Mouse (Mus musculus) embryonic facial prominence, embryonic 13.5 days (tissue): ENCODE measurements around the gene Cbfb. TPM values are rescaled to one million over a fixed set of nuclear protein-coding genes. Genes with fewer than 3 reads are reported as not detected.

ENCODE experiments used
- ATAC-seq: fragments of 200-750 bp; cut with Nextera tagmentation; 2 replicates; pipeline ENCODE4 v1.8.0; 2017; ENCODE audit warnings: low read depth; ENCODE audit not compliant: insufficient number of reproducible peaks, insufficient read depth, low FRiP score, low TSS enrichment
- H3K27ac ChIP-seq: fragments of 300-500 bp; sonication (generic); 2 replicates; pipeline ENCODE4 v1.5.1; 2015; ENCODE audit warnings: moderate library complexity, mild to moderate bottlenecking, inconsistent platforms
- H3K27me3 ChIP-seq: fragments of 300-500 bp; sonication (generic); 2 replicates; pipeline ENCODE4 v1.6.1; 2015; ENCODE audit warnings: mild to moderate bottlenecking, inconsistent platforms
- H3K36me3 ChIP-seq: fragments of 300-500 bp; sonication (generic); 2 replicates; pipeline ENCODE4 v1.6.1; 2015; ENCODE audit warnings: mild to moderate bottlenecking, inconsistent platforms
- H3K4me1 ChIP-seq: fragments of 300-500 bp; sonication (generic); 2 replicates; pipeline ENCODE4 v1.6.1; 2015; ENCODE audit warnings: inconsistent platforms
- H3K4me2 ChIP-seq: fragments of 300-500 bp; sonication (generic); 2 replicates; pipeline ENCODE4 v1.6.1; 2015; ENCODE audit warnings: moderate library complexity, mild to moderate bottlenecking, inconsistent platforms
- H3K4me3 ChIP-seq: fragments of 300-500 bp; sonication (generic); 2 replicates; pipeline ENCODE4 v1.5.1; 2015; ENCODE audit warnings: mild to moderate bottlenecking, inconsistent platforms
- H3K9ac ChIP-seq: fragments of 300-500 bp; sonication (generic); 2 replicates; pipeline ENCODE4 v1.6.1; 2015; ENCODE audit warnings: mild to moderate bottlenecking, inconsistent platforms
- H3K9me3 ChIP-seq: fragments of 300-500 bp; sonication (generic); 2 replicates; pipeline ENCODE4 v1.6.1; 2016; ENCODE audit warnings: inconsistent platforms
- WGBS: fragments of 180-500 bp; shearing (Covaris S2); methylation state at CpG from one replicate; pipeline ENCODE4 v1.1.7; 2015; ENCODE audit warnings: mixed read lengths; 5-methylcytosine and 5-hydroxymethylcytosine counted together
- polyA plus RNA-seq: library from polyadenylated mRNA; unstranded; fragments of >200 nt; fragmentation: Nextera tagmentation; extraction: Ambion mirVana; gene quantifications from 2 replicates; pipeline ENCODE4 v1.2.1, GENCODE M21; 2015

The Cbfb gene
- polyA plus RNA-seq, 1 experiment from 2014 or later: 102 TPM

DNA sequence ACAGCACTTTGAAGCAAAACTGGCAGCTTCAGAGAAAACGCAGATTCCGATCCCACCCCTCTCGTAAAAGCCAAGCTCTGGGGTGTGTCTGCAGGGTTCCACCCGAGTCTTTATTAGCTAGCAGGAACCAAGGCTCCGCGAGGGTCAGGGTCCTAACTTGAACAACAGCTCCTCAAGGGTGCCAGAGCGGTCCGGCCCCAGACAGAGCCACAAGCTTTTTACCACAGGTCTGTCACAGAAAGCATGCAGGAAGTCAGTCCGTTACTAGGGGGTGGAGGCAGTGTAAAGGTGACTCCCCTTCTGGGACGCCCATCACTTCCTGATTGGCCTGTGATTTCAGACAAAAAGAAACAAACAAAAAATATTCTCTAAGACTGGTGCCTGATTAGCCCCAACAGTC lies 94.7 kb downstream of the Cbfb start:
- H3K36me3 ChIP-seq: no peaks in the 10 kb centered on the region
- peaks cover 89% of the 10 kb centered on the region for H3K27me3 ChIP-seq
- H3K4me1 ChIP-seq: peaks cover 32% of the 10 kb centered on the region
- no peak overlapping the region for H3K27ac ChIP-seq
- H3K4me2 ChIP-seq: peak overlapping the region; percentile 86
- 17% methylated on average over 10 of the region's 10 CpGs for WGBS
- no peak for ATAC-seq
- H3K9me3 ChIP-seq: no peaks in the 10 kb centered on the region
- 0 out of 2 replicates have a peak overlapping the region, but pooled peaks have one; percentile 7 for H3K9ac ChIP-seq
- H3K4me3 ChIP-seq: peak overlapping the region; percentile 69

DNA sequence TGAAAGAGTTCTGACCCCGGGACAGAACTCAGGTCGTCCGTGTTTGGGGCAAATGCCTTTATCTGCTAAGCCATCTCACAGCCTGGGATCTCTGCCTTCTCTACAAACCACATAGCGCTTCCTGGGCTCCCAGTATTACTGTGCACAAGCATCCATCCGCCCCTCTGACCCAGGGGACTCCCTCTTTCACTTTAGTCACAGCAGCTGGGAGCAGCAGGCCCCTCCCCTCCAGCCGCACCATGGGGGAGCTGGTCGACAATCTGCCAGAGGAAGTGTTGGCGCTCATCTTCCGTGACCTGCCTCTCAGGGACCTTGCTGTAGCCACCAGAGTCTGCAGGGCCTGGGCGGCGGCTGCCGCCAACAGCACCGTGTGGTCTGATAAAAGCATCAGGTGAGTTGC lies 96.3 kb downstream of the Cbfb start:
- no peak overlapping the region for H3K27ac ChIP-seq
- WGBS: 16% methylated on average over 13 of the region's 13 CpGs
- H3K36me3 ChIP-seq: no peaks in the 10 kb centered on the region
- H3K4me1 ChIP-seq: peaks cover 42% of the 10 kb centered on the region
- no peak for ATAC-seq
- no peak overlapping the region for H3K4me3 ChIP-seq
- H3K27me3 ChIP-seq: peaks cover 90% of the 10 kb centered on the region
- H3K9ac ChIP-seq: no peak overlapping the region
- H3K4me2 ChIP-seq: no peak overlapping the region
- no peaks in the 10 kb centered on the region for H3K9me3 ChIP-seq

Other genes starting within 250 kb of the Cbfb start
- 0.13 and 1.2 TPM in 2 replicates for gene Ces2e, start 244.4 kb upstream of the Cbfb start, polyA plus RNA-seq
- not detected in 2 replicates for gene Ces2f, start 223.3 kb upstream of the Cbfb start, polyA plus RNA-seq
- 0.37 and 1.1 TPM in 2 replicates for gene Ces2g, start 209.0 kb upstream of the Cbfb start, polyA plus RNA-seq
- gene Ces2h, start 169.8 kb upstream of the Cbfb start, polyA plus RNA-seq: not detected in 2 replicates
- gene Ces3a, start 122.1 kb upstream of the Cbfb start, polyA plus RNA-seq: not detected in 2 replicates
- gene Ces3b, start 86.9 kb upstream of the Cbfb start, polyA plus RNA-seq: not detected in 2 replicates
- gene Ces4a, start 38.9 kb upstream of the Cbfb start, polyA plus RNA-seq: 0.18 TPM in 1 of 2 replicates, not detected in the other
- gene D230025D16Rik, start 54.5 kb downstream of the Cbfb start, polyA plus RNA-seq: 24.5 and 26.6 TPM in 2 replicates
- 25.9 and 29.7 TPM in 2 replicates for gene B3gnt9, start 84.5 kb downstream of the Cbfb start, polyA plus RNA-seq
- gene Tradd, start 93.9 kb downstream of the Cbfb start, polyA plus RNA-seq: 22.8 and 24.7 TPM in 2 replicates
- 2.1 TPM in 2 replicates for gene Fbxl8, start 94.0 kb downstream of the Cbfb start, polyA plus RNA-seq
- 0.13 and 0.22 TPM in 2 replicates for gene Hsf4, start 99.1 kb downstream of the Cbfb start, polyA plus RNA-seq
- 1.8 and 2.8 TPM in 2 replicates for gene Nol3, start 105.5 kb downstream of the Cbfb start, polyA plus RNA-seq
- 22.1 and 23.0 TPM in 2 replicates for gene 4931428F04Rik, start 119.2 kb downstream of the Cbfb start, polyA plus RNA-seq
- 10.2 and 11.1 TPM in 2 replicates for gene Exoc3l, start 125.4 kb downstream of the Cbfb start, polyA plus RNA-seq
- gene E2f4, start 127.0 kb downstream of the Cbfb start, polyA plus RNA-seq: 78.9 and 81.7 TPM in 2 replicates
- gene Elmo3, start 134.9 kb downstream of the Cbfb start, polyA plus RNA-seq: 6.0 and 6.7 TPM in 2 replicates
- 1.3 and 1.8 TPM in 2 replicates for gene Lrrc29, start 155.6 kb downstream of the Cbfb start, polyA plus RNA-seq
- gene Tmem208, start 155.7 kb downstream of the Cbfb start, polyA plus RNA-seq: 121 TPM in 2 replicates
- gene Fhod1, start 177.3 kb downstream of the Cbfb start, polyA plus RNA-seq: 2.3 and 3.0 TPM in 2 replicates
- 5.9 and 6.0 TPM in 2 replicates for gene Slc9a5, start 178.2 kb downstream of the Cbfb start, polyA plus RNA-seq
- 0.39 and 0.81 TPM in 2 replicates for gene Plekhg4, start 202.6 kb downstream of the Cbfb start, polyA plus RNA-seq
- not detected in 2 replicates for gene Kctd19, start 242.8 kb downstream of the Cbfb start, polyA plus RNA-seq
- gene Lrrc36, start 242.9 kb downstream of the Cbfb start, polyA plus RNA-seq: 0.22 TPM in 1 of 2 replicates, not detected in the other